Mouse (Mus musculus): Measurements from ENCODE around the gene Smim14. TPM values are rescaled to one million over a fixed set of nuclear protein-coding genes. Genes with fewer than 3 reads are reported as not detected.
"Not testable (repeated sequence)": the region's sequence is repeated elsewhere in the genome, so short reads cannot be mapped to it uniquely, and the experiment has no call there.

The Smim14 gene
- polyA plus RNA-seq, 1 experiment from 2014 or later = 69.3 TPM

DNA sequence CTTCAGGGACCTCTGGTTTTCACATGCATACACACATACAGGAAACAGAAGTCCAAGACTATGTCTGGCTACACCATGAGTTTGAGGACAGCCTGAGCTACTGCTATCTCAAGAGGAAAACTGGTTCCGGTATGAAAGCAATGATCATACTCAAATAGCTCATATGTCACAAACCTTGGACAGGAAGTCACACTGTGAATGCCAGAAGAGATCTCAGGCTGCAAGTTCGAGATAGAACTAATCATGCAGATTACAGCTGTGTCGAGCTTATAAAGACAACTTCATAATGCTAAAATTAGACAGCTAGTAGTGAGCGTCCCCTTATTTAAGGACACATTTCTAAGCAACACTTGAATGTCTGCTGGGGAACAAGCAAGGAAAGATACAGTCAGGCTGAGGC lies 56.5 kb downstream of the Smim14 start:
- Histone ChIP-seq H3K36me3 (replicated peaks) (no peaks in the 10 kb centered on the region), H3K27me3 (replicated peaks; ENCODE audit: low read depth, poor library complexity, severe bottlenecking) (no peaks in the 10 kb centered on the region), H3K4me1 (no peaks in the 10 kb centered on the region), H3K9me3 (no peaks in the 10 kb centered on the region), H3K4me3 (no peak overlapping the region), H3K27ac (replicated peaks) (no peak overlapping the region)
- WGBS = 89% methylated on average over 4 of the region's 4 CpGs
- no peak for DNase-seq (ENCODE audit: low spot score)

DNA sequence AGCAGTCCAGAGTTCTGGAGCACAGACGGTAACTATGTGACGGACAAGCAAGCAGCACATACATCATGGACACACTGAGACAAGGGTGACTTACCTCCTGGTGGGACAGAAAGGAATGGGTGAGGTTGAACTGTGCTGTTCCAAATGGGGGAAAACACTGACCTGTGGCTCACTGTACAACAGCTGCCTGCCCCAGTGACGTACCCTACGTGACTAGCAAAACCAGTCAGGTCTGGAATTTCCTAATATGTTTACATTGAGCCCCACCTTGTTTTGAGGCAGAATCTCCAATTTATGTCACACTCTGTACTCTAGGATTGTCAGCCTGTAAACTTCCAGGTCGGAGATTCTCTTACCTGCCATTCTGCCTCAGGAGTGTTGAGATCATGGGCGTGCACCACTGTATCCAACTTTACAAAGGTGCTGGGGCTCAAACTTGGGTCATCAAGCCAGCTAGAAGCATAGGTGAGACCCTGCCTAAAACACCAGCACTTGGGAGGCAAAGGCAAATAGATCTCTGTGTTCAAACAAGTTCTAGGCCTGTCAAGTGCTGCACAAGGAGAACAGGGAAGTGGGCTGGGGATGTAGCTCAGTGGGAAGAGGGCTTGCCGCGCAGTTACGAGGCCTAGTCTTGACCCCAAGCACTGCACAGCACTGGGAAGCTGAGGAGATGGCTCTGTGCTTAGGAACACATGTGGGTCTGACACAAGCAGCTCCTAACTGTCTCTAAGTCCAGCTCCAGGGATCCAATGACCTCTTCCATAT lies 57.1 kb downstream of the Smim14 start:
- Histone ChIP-seq H3K9me3 (no peaks in the 10 kb centered on the region), H3K4me1 (no peaks in the 10 kb centered on the region), H3K27ac (replicated peaks) (no peak overlapping the region), H3K36me3 (replicated peaks) (no peaks in the 10 kb centered on the region), H3K4me3 (no peak overlapping the region), H3K27me3 (replicated peaks; ENCODE audit: low read depth, poor library complexity, severe bottlenecking) (no peaks in the 10 kb centered on the region)
- 89% methylated on average over 9 of the region's 9 CpGs for WGBS
- DNase-seq (ENCODE audit: low spot score) = no peak

GRCm38 (mm10) chr5:65478224-65478623 lies 58.8 kb downstream of the Smim14 start:
- Histone ChIP-seq H3K4me1 (no peaks in the 10 kb centered on the region), H3K27me3 (replicated peaks; ENCODE audit: low read depth, poor library complexity, severe bottlenecking) (no peaks in the 10 kb centered on the region), H3K36me3 (replicated peaks) (no peaks in the 10 kb centered on the region), H3K9me3 (no peaks in the 10 kb centered on the region), H3K4me3 (no peak overlapping the region), H3K27ac (replicated peaks) (no peak overlapping the region)
- WGBS = 71% methylated on average over 4 of the region's 4 CpGs
- DNase-seq (ENCODE audit: low spot score) = peak; percentile 20

GRCm38 (mm10) chr5:65476739-65477138 lies 60.2 kb downstream of the Smim14 start:
- DNase-seq (ENCODE audit: low spot score) = not testable (repeated sequence)

GRCm38 (mm10) chr5:65475806-65476205 lies 61.2 kb downstream of the Smim14 start:
- no peaks in the 10 kb centered on the region for H3K27me3 ChIP-seq (replicated peaks; ENCODE audit: low read depth, poor library complexity, severe bottlenecking)
- no peak overlapping the region for H3K4me3 ChIP-seq
- 73% methylated on average over 2 of the region's 2 CpGs for WGBS
- no peak for DNase-seq (ENCODE audit: low spot score)
- H3K4me1 ChIP-seq = no peaks in the 10 kb centered on the region
- no peak overlapping the region for H3K27ac ChIP-seq (replicated peaks)
- no peaks in the 10 kb centered on the region for H3K36me3 ChIP-seq (replicated peaks)
- H3K9me3 ChIP-seq = no peaks in the 10 kb centered on the region

More at GRCm38 (mm10) chr5:65476739-65477138, 60.2 kb downstream of the Smim14 start:
- not testable (repeated sequence) for H3K27ac ChIP-seq (replicated peaks); H3K9me3 ChIP-seq; H3K27me3 ChIP-seq (replicated peaks; ENCODE audit: low read depth, poor library complexity, severe bottlenecking); H3K36me3 ChIP-seq (replicated peaks); H3K4me1 ChIP-seq; H3K4me3 ChIP-seq
- 96% methylated on average over 4 of the region's 4 CpGs for WGBS

- H3K4me1 ChIP-seq = no peaks in the 10 kb centered on the region
- H3K27me3 ChIP-seq (replicated peaks; ENCODE audit: low read depth, poor library complexity, severe bottlenecking) = no peaks in the 10 kb centered on the region
- no peak overlapping the region for H3K27ac ChIP-seq (replicated peaks)
- 90% methylated on average over 6 of the region's 6 CpGs for WGBS
- DNase-seq (ENCODE audit: low spot score) = no peak
- H3K9me3 ChIP-seq = no peaks in the 10 kb centered on the region
- H3K36me3 ChIP-seq (replicated peaks) = peaks cover 26% of the 10 kb centered on the region
- H3K4me3 ChIP-seq = no peak overlapping the region
Measured at GRCm38 (mm10) chr5:65469766-65470165, 67.2 kb downstream of the Smim14 start.

DNA sequence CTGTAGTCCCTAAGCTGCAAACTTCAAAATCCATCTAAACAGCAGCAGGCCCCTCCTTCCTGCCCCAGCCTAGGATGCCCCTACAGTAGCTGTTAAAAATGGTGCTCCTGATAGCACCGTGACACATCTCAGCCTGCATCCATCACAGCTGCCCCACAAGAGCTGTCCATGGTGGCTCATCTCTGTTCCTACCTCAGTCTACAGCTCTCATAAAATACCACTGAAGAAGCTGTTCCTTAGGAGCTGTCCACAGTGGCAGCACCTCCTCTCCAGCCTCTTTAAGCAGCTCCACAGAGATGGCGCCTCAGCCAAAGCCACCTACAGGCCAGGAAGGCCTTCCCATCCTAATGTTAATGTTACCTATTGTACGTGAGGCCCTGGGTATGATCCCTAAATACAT lies 70.1 kb downstream of the Smim14 start:
- Histone ChIP-seq H3K27me3 (replicated peaks; ENCODE audit: low read depth, poor library complexity, severe bottlenecking) (no peaks in the 10 kb centered on the region), H3K27ac (replicated peaks) (no peak overlapping the region), H3K36me3 (replicated peaks) (peaks cover 26% of the 10 kb centered on the region), H3K9me3 (no peaks in the 10 kb centered on the region), H3K4me3 (no peak overlapping the region), H3K4me1 (no peaks in the 10 kb centered on the region)
- 63% methylated on average over 3 of the region's 3 CpGs for WGBS
- no peak for DNase-seq (ENCODE audit: low spot score)

- no peaks in the 10 kb centered on the region; the same call in 1 of the 2 replicates for H3K36me3 ChIP-seq (replicated peaks)
- H3K27ac ChIP-seq (replicated peaks) = no peak overlapping the region
- peaks cover 29% of the 10 kb centered on the region for H3K4me1 ChIP-seq
- no peak for DNase-seq (ENCODE audit: low spot score)
- no peaks in the 10 kb centered on the region for H3K27me3 ChIP-seq (replicated peaks; ENCODE audit: low read depth, poor library complexity, severe bottlenecking)
- 91% methylated on average over 14 of the region's 14 CpGs for WGBS
- no peak overlapping the region for H3K4me3 ChIP-seq
- H3K9me3 ChIP-seq = no peaks in the 10 kb centered on the region
Measured at GRCm38 (mm10) chr5:65460361-65460760, 76.6 kb downstream of the Smim14 start.

DNA sequence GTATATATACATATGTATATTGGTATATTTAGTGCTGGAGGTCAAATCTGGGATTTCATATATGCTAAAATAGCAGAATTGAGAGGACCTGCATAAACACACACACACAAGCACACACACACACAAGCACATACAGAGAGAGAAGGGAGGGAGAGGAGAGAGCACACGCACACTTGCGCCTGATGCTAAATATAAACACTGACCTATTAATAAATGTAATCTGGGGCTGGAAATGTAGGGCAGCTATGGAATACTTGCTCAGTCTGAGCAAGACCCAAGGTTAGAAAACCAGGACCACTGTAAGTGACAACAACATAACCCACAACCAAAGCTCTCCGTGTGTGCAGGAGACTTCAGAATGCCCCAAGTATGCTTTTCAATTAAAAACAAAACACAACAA lies 77.5 kb downstream of the Smim14 start:
- Histone ChIP-seq H3K4me3 (no peak overlapping the region), H3K36me3 (replicated peaks) (no peaks in the 10 kb centered on the region; the same call in 1 of the 2 replicates), H3K4me1 (peaks cover 29% of the 10 kb centered on the region), H3K9me3 (no peaks in the 10 kb centered on the region), H3K27me3 (replicated peaks; ENCODE audit: low read depth, poor library complexity, severe bottlenecking) (no peaks in the 10 kb centered on the region), H3K27ac (replicated peaks) (no peak overlapping the region)
- no peak for DNase-seq (ENCODE audit: low spot score)
- 93% methylated on average over 3 of the region's 3 CpGs for WGBS

GRCm38 (mm10) chr5:65457846-65458245 lies 79.1 kb downstream of the Smim14 start:
- Histone ChIP-seq H3K9me3 (no peaks in the 10 kb centered on the region), H3K36me3 (replicated peaks) (no peaks in the 10 kb centered on the region; the same call in 1 of the 2 replicates), H3K4me3 (no peak overlapping the region), H3K27me3 (replicated peaks; ENCODE audit: low read depth, poor library complexity, severe bottlenecking) (no peaks in the 10 kb centered on the region), H3K4me1 (peaks cover 29% of the 10 kb centered on the region), H3K27ac (replicated peaks) (peak overlapping the region; percentile 83)
- 79% methylated on average over 5 of the region's 5 CpGs for WGBS
- DNase-seq (ENCODE audit: low spot score) = no peak

- 54% methylated on average over 7 of the region's 7 CpGs for WGBS
- Histone ChIP-seq H3K9me3 (no peaks in the 10 kb centered on the region), H3K4me1 (peaks cover 29% of the 10 kb centered on the region), H3K27ac (replicated peaks) (peak overlapping the region; percentile 83), H3K27me3 (replicated peaks; ENCODE audit: low read depth, poor library complexity, severe bottlenecking) (no peaks in the 10 kb centered on the region), H3K4me3 (no peak overlapping the region), H3K36me3 (replicated peaks) (no peaks in the 10 kb centered on the region; the same call in 1 of the 2 replicates)
- peak; percentile 73 for DNase-seq (ENCODE audit: low spot score)
Measured at GRCm38 (mm10) chr5:65457086-65457827, 79.7 kb downstream of the Smim14 start.

DNA sequence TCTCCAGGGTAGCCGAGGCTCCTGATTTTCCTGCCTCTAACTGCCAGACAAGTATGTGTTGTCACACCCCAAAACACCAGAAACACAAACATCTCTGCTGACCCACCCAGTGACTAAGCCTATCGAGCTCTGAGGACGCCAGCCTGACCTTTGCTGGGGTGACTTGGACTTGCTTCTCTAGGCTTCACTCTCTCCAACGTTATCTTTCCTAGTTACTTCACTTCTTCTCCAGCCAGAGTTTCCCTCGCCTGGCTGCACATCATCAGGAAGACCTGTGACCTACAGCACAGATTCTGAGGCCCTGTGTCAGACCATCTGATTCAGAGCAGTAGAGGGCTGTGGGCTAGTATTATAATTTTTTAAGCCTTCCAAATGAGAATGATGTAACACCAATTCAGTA lies 82.2 kb downstream of the Smim14 start:
- H3K36me3 ChIP-seq (replicated peaks) = no peaks in the 10 kb centered on the region
- WGBS = 78% methylated on average over 5 of the region's 5 CpGs
- no peaks in the 10 kb centered on the region for H3K27me3 ChIP-seq (replicated peaks; ENCODE audit: low read depth, poor library complexity, severe bottlenecking)
- no peak overlapping the region for H3K27ac ChIP-seq (replicated peaks)
- H3K4me3 ChIP-seq = no peak overlapping the region
- no peak for DNase-seq (ENCODE audit: low spot score)
- no peaks in the 10 kb centered on the region for H3K9me3 ChIP-seq
- H3K4me1 ChIP-seq = peaks cover 29% of the 10 kb centered on the region

DNA sequence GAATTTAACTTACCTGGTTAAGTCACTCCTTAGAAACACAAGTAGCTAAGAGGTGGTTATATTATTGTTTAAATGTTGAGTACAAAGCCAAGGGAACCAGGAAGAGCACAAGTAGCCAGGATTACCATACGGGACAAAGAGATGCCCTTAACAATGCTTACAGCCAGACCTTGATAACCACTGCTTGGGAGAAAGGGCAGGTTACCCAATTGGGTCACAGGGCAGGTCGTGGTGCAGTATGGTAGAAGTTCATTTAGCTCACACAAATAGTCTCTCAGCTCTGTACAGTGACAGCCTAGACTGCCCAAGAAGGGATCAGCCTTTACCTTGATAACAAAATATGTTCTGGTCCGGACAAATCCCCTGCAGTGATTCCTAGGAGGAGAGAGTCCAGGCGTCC lies 88.0 kb downstream of the Smim14 start:
- Histone ChIP-seq H3K4me1 (0 out of 2 replicates have a peak, but pooled peaks cover 3% of the 10 kb centered on the region), H3K36me3 (replicated peaks) (no peaks in the 10 kb centered on the region; the same call in 1 of the 2 replicates)
- 84% methylated on average over 4 of the region's 4 CpGs for WGBS

More for the DNA sequence above, 88.0 kb downstream of the Smim14 start:
- no peaks in the 10 kb centered on the region for H3K27me3 ChIP-seq (replicated peaks; ENCODE audit: low read depth, poor library complexity, severe bottlenecking)
- no peak overlapping the region for H3K4me3 ChIP-seq
- no peak for DNase-seq (ENCODE audit: low spot score)
- no peak overlapping the region for H3K27ac ChIP-seq (replicated peaks)
- no peaks in the 10 kb centered on the region for H3K9me3 ChIP-seq
